Mouse (Mus musculus): Measurements from ENCODE around the gene 5330417C22Rik. TPM values are rescaled to one million over a fixed set of nuclear protein-coding genes. Genes with fewer than 3 reads are reported as not detected.

Gene 5330417C22Rik
- total RNA-seq, 2 experiments from 2014 or later = not detected

- no peak for DNase-seq
- intact Hi-C loops (cut with DNase I) = no loop called here
- no peak for TF ChIP-seq CTCF (IDR thresholded peaks at IDR 0.05)
- H3K27ac ChIP-seq = no peak overlapping the region
- no peak overlapping the region for H3K4me3 ChIP-seq
Observed at GRCm38 (mm10) chr3:108435701-108436379, 100.5 kb downstream of the 5330417C22Rik start.

- intact Hi-C loops (cut with DNase I) = no loop called here
- no peak for TF ChIP-seq CTCF (IDR thresholded peaks at IDR 0.05)
- no peak for DNase-seq
- H3K27ac ChIP-seq = no peak overlapping the region
- H3K4me3 ChIP-seq = no peak overlapping the region
Observed at GRCm38 (mm10) chr3:108433881-108434495, 102.3 kb downstream of the 5330417C22Rik start.

DNA sequence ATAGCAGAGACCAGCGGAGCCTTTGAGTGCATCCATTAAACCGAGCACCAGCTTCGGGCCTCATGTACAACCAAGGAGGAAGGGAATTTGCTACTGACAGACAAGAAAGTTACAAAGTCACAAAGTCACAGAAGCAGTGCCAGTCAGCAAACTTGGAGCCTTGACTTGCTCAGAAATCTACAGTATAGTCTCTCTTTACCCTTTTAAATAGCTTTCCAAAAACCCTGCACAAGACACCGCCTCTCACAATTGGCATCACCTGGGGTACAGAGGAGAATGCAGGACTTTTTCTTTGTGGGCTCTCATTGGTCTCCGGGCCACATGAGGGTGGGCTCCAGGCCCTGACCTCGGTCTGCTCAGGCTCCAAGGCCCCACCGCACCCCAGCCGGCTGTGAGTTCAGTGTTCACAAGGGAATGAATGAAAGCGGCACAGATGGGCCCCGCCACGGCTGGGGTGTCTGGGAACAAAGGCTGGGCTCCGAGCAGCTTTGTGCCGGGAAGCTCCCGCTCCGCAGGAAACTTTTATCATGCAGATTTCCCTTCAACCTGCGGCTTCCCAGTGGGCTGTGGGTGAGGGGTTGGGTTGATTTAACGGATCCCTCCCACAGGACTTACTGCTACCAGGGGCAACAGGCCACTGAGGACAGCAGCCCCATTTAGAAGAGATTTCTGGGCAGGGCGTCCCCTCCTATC is 103.0 kb downstream of the 5330417C22Rik start:
- intact Hi-C loops (cut with DNase I) = no loop called here
- Histone ChIP-seq H3K27ac (no peak overlapping the region), H3K4me3 (no peak overlapping the region)
- no peak for TF ChIP-seq CTCF (IDR thresholded peaks at IDR 0.05)
- no peak for DNase-seq

DNA sequence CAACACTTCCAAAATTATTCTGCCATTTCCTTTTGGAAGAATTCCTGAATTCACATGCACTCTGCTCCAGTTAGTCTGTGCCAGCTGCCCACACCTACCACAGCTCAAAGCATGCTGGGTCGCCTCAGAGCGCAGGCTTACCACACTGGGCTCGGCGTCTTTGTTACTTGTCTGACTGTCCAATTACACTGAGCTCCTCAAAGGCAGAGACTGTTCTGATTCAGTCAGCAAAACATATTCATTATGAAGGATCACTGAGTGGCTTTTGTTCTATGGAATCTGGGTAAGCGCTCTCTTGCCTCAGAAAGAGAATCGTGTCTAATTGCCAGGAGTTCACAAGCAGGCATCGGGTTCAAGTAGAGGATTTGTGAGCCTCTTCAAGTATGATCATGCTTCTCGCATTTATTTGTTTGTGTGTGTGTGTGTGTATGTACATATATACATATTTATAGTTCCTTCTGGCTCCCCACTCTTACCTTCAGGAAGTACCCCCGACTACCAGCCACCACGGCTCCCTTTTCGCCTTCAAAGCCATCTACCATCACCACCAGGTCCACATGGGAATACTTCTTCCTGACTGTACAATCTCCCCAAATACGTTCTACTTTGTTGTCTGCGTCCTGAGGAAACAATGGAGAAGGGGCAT is 103.7 kb downstream of the 5330417C22Rik start:
- no peak for DNase-seq
- no peak overlapping the region for H3K27ac ChIP-seq
- intact Hi-C loops (cut with DNase I) = no loop called here
- no peak for TF ChIP-seq CTCF (IDR thresholded peaks at IDR 0.05)
- H3K4me3 ChIP-seq = no peak overlapping the region

DNA sequence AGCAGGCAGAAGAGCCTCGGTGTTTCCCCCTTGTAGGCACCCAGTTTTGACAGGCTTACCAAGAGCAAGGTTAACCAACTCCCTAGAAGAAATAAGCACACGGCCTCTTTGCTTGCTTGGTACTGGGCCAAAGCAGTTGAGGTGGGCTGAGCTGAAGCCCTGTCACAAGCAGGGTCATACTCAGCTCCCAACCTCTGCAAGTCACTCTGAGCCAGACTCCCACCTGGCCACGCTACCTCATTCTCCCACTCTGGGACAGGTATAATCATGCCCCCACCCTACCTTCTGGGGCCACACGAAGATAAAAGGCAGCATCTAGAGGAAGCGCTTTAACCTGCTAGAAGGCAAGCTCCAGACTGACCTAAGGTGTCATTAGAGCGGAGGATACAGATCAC is 110.7 kb downstream of the 5330417C22Rik start:
- H3K4me3 ChIP-seq = no peak overlapping the region
- TF ChIP-seq CTCF (IDR thresholded peaks at IDR 0.05) = no peak
- DNase-seq = no peak
- no peak overlapping the region for H3K27ac ChIP-seq
- intact Hi-C loops (cut with DNase I) = no loop called here

DNA sequence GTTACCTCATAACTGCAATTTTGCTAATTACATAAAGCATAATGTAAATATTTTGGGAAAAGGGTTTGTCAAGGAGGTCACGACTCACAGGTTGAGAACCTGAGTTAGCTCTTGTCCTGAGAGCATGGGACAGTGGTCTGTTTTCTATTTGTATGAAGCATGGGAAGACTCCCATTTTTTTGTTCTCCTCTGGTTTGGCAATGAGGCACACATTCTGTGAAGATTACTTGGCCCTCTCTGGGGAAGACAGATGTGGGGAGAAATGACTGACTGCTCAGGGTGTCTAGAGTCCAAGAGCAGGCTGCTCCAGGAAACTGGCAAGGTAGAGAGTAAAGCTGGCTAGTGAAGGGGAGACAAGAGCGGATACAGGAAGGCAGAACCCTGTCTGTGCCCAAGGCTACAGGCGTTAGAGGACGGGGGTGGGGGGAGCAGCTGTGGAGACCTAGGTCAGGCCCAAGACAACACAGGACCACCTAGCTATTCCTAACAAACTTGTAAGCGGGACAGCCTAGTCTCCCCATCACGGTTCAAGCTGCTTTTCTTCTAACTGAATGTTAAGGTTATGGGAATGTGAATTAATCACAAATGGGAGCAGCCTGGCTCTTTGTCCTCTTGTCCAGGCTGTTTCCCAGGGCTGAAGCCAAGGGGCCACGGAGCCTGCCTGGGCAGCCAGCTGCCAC is 111.3 kb downstream of the 5330417C22Rik start:
- no peak for TF ChIP-seq CTCF (IDR thresholded peaks at IDR 0.05)
- intact Hi-C loops (cut with DNase I) = no loop called here

DNA sequence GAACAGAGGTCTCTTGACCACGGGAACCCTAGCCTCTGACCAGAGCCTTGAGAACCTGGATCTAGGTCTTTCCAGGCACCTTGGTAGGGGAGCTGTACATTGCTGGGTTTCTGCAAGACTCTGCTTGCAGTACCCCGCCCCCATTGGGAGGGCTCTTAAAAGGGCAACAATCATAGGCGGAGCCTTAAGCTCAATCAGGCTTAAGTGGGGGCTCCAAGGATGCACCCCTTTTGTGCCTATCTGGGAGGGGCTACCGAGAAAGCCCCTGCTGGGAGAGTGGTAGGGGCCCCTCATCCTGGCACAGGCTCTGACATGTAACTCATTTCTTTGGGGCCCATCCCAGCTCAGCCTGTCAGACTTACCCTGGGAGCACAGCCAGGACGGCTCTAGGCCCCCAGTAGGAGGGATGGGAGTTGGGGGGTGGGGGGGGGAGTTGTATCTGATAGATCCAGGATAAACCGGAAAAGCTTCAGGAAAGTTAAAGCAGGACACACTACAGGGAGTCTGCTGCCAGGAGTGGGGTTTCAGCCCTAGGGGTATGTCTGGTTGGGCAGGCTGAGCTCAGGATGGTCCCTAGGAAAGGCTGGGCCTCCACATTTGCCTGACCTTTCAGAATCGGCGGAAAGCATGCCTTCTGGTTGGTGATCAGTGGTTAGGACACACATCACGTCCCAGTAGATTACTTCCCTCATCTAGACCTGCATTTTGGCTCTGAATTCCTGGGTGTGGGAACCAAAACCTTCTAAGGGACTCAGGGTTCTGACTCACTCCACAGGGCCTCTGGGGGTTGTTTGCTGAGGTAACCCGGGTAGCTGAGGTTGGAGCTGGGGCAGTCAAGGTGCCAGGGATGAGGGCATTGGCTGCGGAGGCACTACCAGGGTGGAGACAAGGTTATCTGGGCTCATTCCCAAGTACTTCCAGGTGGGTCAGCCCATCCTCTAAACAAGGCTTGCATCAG is 112.2 kb downstream of the 5330417C22Rik start:
- TF ChIP-seq CTCF (IDR thresholded peaks at IDR 0.05) = no peak
- intact Hi-C loops (cut with DNase I) = no loop called here
- peak; percentile 52 for DNase-seq
- Histone ChIP-seq H3K4me3 (no peak overlapping the region), H3K27ac (no peak overlapping the region)

More for the DNA sequence above, 111.3 kb downstream of the 5330417C22Rik start:
- H3K27ac ChIP-seq = no peak overlapping the region
- H3K4me3 ChIP-seq = no peak overlapping the region
- no peak for DNase-seq

DNA sequence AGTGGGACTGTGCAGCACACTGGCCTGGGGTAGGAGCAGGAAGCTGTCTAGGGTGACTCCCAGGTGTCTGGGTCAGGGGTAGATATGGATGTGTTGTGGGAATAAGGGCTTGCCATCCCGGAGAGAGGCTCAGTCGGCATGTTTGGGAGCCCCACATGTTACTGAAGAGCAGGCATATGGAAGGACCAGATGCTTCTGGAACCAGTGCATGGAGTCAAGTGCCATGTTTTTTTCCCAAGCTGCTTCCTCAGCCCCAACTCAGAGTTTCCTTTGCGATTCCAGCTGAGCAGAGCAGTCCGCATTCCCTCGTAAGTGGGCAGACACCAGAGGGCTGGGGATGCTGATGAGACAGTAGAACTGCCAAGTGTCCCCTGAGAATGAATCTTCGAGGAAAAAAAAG is 113.3 kb downstream of the 5330417C22Rik start:
- TF ChIP-seq CTCF (IDR thresholded peaks at IDR 0.05) = no peak
- no peak overlapping the region for H3K27ac ChIP-seq
- H3K4me3 ChIP-seq = no peak overlapping the region
- intact Hi-C loops (cut with DNase I) = no loop called here
- DNase-seq = no peak

GRCm38 (mm10) chr3:108415831-108416223 is 120.5 kb downstream of the 5330417C22Rik start:
- no peak; the same call in 1 of the 2 replicates for TF ChIP-seq CTCF (IDR thresholded peaks at IDR 0.05)
- intact Hi-C loops (cut with DNase I) = no loop called here
- DNase-seq = peak; percentile 85
- Histone ChIP-seq H3K27ac (peak overlapping the region; percentile 70), H3K4me3 (peak overlapping the region; percentile 88)

DNA sequence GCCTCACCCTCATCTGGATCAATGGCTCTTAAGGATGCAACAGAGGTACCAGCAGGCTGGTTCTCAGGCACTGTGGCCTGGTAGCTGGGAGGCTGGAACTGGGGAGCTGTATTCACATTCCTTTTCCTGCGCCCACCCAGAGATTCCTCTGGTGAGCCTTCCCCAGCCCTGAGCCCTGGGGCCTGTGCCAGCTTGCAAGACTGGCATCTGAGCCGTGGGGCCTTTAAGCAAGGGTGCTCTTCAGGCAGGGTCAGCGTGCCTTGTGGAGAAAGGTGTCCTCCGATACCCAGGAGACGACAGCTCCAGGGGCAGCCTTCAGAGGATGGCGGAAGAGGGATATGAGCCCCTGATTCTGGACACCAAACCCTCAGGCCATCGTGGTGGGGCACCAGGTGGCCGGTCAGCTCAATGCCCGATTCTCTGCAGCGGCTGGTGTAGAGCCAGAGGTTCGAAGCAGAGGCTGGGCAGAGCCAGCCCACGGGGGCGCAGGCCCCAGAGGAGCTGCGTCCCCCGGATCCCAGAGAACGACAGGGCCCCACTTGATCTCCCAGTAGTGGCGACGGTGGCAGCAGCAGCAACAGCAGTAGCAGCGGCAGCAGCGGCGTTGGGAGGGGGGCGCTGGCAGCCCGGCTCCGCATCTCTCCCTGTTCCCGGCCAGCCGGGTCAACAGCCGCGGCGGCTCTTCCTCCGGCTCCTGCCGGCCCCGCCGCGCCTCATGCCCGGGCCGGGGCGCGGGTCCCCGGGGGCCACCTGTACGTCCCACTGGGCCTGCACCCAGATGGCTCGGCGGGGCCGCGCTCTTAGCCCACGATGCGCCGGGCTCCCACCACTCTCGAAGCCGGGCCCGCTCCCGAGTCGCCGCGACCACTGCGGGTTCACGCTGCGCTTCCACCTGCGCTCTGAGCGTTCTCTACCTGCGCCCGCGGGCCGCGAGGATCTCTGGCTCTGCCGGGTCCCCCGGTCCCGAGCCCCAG is 121.2 kb downstream of the 5330417C22Rik start, which contains the start of gene Celsr2:
TSS of gene Celsr2 (minus strand) at position 696 of the 974 bp plus-strand sequence.
- peak; percentile 60 for DNase-seq

More for the DNA sequence above, 121.2 kb downstream of the 5330417C22Rik start, which contains the start of gene Celsr2:
- TF ChIP-seq CTCF (IDR thresholded peaks at IDR 0.05) = no peak
- Histone ChIP-seq H3K4me3 (peak within 1 kb of the TSS; percentile 88), H3K27ac (peak within 1 kb of the TSS; percentile 70)
- intact Hi-C loops (cut with DNase I) = no loop called here

Measured in gastrocnemius, adult 2 months (tissue).